Mouse (Mus musculus) adrenal gland, postnatal 25 days (tissue): ENCODE measurements around the gene Wdr1. TPM values are rescaled to one million over a fixed set of nuclear protein-coding genes. Genes with fewer than 3 reads are reported as not detected.

Experiments used
- total RNA-seq: library from RNA; stranded (reverse); gene quantifications from 2 replicates; pipeline ENCODE4 v1.2.3, GENCODE M21; 2021

The Wdr1 gene
- total RNA-seq, 1 experiment from 2014 or later, result 124 TPM

Other genes starting within 250 kb of the Wdr1 start
- not detected in 2 replicates for gene Drd5, start 243.9 kb downstream of the Wdr1 start, total RNA-seq
- gene Slc2a9, start 60.1 kb downstream of the Wdr1 start, total RNA-seq, result 2.7 and 2.8 TPM in 2 replicates
- gene Zfp518b, start 121.6 kb upstream of the Wdr1 start, total RNA-seq, result 4.6 and 7.3 TPM in 2 replicates